Mouse (Mus musculus) MEL-GATA-1-ER (cell line): ENCODE data around the gene Usp36.

ENCODE experiments used
- DNase-seq: peaks from one replicate; pipeline ENCODE4 v3.0.0-alpha.2; 2012; ENCODE audit warnings: low read depth; ENCODE audit errors: extremely low read depth

Gene Usp36

DNA sequence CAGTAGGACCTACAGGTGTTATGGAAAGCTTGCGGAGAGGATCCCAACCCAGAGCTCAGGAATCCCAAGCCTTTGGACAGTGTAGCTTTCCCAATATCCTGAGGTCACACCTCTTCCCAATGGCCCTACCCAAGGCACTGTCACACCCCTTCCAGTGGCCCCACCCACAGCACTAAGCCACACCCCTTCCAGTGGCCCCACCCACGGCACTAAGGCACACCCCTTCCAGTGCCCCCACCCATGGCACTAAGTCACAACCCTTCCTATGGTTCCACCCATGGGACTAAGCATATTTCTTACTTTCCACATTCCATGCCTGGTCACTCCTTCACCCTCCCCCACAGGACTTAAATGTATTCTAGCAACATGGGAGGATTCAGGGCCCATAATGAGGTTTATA is 8.8 kb upstream of the Usp36 start:
- DNase-seq = no peak

DNA sequence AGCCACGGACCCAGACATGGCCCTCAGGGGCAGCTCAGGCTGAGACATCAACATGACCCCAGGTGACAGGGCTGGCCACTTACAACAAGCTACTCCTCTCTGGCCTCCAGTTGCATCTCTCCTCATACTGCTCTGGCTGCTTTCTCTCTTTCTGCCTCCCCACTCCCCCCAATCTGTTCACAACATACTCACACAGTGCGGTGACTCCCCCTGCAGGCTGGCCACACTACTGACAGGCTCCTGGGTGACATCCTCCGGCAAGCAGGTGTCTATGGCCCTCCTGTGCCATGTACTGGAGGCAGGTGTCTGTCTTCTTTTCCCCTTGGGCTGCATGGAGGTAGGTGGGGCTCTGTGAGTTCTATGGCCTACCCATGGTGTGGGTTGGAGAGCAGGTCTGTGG is 7.9 kb upstream of the Usp36 start:
- DNase-seq = no peak

DNA sequence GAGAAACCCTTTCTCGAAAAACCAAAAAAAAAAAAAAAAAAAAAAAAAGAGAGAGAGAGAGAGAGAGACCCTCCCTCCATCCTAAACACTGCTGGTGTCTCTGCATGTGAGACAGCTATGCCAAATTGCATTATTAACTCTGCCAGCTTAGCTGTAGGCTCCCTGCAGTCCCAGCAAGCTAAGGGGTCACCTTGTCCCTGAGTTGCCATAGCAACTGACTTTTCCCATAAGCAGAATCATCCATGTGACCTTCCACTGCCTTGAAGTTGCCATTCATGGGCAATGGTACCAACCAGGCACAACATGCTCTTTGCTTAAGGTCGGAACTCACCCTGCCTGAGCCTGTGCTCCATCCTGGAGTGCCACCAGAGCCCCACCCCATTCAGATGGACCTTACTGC is 5.0 kb upstream of the Usp36 start:
- DNase-seq = no peak

DNA sequence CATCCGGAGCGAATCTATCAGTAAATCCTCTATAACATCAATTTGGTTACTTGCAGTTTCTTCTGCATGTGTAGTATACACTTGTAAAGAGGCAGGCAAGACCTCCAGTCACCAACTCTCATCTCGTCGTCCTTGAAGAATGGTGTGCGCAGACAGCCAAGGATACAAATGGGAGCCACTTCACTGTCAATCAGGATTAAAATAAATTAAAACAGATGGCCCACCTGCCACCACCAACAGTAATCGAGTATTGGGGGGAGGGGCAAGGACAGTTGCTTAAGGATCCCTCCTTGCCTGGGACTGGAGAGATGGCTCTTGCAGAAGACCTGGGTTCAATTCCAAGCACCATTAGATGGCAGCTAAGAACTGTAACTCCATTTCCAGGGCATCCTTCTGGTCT is 2.6 kb upstream of the Usp36 start:
- no peak for DNase-seq

DNA sequence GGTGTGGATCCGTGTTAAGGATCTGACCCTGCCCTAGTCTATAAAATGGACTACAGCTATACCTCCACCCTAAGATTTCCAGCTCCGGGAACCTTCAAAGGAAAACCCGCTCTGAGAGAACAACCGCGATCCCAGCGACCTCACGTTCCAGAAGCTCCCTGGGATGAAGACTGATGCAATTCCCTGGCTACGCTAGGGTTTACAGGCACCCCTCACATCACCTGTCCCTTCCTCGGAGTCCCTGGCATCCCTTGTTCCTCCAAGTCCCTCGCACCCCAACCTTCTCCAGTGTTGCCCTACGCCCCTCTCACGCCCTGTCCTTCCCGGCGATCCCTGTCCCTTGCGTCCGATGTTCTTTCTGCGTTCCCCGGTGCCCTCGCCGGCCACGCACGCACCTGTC is 482 bp downstream of the Usp36 start:
- no peak for DNase-seq

DNA sequence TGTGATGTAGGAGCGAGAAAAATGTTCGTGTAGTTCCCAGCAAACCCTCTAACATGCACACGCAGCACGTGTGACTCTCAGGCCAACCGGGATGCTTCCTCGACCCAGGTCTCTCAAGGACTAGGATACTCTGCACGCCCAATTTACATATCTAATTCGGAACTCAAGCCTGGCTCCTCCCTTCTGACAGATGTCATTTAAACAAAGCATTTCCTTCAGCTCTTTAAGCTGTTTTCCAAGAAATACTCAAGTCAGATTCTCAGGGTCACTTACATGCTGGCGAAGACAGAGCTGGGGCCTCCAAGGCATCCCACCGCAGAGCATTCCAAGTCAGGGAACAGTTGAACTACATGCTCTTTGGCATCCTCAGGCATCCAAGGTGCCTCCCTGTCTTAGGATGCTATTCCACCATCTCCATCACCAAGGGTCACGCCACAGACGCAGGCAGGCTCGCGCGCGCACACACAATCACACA is 970 bp downstream of the Usp36 start:
- DNase-seq = peak; percentile 77

DNA sequence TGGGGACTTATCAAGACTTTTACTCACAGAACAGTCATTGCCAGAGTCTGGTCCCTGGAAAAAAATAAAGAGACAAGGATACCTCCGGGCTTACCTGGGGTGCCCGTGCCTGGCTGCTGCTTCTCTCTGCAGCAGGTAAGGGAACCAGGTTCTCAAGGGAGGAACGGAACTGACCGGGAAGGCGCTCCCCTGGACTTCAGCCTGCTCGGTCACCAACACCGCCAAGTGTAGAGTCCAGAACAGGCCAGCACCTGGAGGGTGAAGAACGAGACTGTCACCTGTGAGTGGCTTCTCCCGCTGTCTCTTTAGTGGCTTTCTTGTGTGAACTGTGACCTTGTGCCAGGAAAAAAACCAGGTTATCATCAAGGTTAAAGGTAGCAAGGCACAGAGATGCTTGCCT is 2.5 kb downstream of the Usp36 start:
- DNase-seq = no peak

DNA sequence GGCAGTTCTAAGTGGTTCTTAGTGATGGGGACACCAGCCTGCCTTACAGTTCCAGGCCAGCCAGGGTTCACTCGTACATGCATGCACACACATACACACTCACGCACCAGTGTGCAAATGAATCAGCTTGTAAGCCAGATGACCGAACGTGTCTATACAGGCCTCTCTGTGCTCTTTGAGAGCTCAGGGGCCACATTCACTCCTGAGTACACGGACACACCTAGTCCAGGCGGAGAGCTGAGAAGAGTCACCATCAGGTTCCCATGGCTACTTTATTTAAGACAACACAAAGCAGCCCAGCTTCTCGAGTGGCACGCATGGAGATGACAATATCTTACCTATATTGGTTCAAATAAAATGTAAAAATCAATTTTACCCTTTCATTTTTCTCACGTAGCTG is 3.6 kb downstream of the Usp36 start:
- DNase-seq = no peak

DNA sequence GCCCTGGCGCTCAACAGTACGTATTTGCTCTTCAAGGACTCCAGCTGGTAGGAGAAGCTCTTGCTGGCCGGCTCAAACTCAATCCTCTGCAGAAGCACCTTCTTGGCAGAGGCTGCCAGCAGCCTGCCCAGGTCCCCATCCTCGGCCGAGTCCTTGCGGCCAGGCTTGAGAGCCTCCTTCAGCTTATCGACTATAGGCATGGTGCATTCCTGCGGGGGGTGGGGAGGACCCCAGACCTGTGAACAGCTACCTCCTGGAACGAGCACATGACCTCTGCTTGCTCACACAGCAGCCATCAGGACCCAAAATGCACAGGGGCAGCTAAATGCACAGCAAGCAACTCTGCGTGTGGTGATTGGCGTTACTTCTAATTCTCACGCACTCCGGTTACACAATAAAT is 4.3 kb downstream of the Usp36 start:
- no peak for DNase-seq

DNA sequence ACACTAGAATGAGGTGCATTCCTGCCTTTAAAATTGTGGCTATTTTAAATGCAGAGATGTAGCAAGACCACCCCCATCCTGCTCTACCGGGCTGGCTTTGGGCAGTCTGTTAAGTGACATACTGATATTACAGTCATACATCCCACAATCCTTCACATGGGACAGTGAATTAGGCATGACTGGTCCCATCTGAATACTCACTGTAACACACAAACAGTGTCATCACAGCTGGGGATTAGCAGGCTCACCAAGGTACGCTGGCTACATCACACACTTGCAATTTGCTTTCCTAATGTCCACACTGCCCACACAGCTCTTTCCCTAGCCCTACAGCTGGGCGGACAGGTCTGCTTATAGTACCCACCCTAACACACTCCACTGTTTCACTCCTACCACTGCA is 9.8 kb downstream of the Usp36 start:
- DNase-seq = no peak

DNA sequence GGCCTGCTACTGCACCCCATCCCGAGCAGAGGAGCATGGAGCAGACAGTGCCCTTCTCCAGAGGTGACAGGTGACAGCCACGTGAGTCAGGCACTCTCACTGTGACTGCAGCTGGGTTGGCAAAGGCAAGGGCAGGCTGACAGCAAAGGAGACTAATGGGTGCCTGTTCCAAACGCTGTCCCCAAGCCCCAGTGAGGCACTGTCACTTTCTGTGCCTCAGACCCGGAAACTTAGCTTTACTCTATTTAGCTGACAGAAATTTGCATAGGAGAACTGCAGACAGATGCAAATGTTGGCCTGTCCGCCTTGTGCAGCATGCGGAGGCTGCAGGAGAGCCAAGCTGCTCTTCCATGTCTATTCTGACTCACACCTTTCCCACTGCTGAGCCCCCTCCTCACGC is 13.7 kb downstream of the Usp36 start:
- no peak for DNase-seq

DNA sequence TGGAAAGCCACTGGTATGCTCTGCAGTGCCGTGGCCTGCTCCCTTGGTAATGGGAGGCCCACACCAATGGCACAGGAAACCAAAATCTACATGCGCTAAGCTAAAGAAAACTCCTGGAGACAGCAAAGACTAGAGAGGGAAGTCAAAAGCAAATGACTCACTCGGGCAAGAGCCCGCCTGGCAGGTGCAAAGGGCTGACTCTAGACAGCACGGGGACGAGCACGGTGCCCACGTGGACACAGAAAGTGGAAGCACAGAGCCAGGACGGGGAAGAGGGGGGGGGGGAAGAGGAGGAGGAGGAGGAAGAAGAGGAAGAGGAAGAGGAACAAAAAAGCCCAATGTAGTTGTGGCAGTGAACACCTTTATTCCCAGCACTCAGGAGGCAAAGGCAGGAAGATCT is 15.0 kb downstream of the Usp36 start:
- no peak for DNase-seq

DNA sequence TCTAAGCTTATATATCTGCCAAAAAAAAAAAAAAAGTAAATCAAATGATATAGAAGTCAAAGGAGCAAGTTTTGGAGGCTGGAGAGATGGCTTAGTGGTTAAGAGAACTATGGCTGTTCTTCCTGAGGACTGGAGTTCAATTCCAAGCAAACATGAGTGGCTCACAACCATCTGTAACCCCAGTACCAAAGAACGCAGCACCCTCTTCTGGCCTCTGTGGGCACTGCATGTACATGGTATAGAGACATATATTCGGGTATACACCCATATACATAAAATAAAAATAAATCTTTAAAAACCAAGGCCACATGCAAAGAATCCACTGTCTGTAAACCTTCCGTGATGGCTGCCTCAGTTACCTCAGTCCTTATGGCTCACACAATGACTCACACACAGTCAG is 20.2 kb downstream of the Usp36 start:
- DNase-seq = peak; percentile 30

DNA sequence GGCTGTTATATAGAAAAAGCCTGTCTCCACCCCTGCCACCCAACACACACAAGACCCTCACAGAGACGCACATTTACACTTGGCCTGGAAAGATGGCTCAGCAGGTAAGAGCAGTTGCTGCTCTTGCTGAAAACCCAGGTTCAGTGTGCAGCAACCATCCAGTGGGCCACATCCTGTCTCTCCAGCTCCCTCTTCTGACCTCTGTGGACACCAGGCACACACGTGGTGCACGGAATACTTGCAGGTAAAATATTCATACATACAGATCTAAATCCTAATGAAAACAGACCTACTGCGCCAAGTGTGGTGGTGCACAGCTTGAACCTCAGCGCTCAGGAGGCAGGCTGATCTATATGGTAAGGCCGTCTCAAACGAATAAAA is 23.4 kb downstream of the Usp36 start:
- DNase-seq = no peak

DNA sequence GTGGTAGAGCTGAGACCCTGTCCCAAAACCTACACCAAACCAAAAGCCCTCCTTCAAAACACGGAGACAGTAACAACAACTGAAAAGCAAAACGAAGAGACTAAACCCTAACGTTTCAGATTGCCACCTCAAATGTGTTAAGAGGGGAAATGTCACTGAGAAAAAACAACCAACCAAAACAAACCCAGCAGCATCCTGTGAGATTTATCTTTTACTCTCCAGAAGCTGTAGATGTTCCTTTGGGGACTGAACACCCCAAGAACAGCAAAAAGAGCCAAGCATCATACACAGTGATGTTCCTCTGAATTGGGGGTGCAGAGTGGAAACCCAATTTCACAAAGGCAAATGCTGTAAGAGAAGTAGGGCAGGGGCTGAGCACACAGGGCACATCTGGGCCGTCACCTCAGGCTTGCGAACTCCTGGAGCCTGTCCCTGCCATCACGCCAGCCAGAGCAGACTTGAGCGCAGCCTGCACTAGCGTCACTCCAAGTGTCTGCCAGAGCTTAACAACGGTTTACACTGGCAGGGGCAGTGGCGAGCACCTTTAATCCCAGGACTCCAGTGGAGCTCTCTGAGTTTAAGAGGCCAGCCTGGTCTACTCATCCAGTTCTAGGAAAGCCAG is 23.9 kb downstream of the Usp36 start:
- no peak for DNase-seq

DNA sequence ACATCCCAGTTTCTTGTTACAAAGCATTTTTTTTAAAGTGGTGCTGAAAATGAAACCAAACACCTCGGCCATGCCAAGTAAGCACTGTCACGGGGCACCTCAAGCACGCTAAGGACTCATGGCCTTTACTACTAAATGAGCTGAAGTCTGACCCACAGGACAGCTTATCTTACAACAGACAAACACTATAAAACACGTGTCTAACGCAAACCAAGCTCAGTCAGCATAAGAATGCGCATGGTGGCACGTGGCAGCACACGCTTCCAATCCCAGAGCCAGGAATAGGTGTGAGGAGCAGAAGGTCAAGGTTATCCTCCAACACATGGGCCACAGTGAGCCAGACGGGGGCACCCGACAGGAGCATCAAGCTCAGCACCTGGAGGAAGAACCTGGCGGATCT is 24.4 kb downstream of the Usp36 start:
- DNase-seq = no peak

DNA sequence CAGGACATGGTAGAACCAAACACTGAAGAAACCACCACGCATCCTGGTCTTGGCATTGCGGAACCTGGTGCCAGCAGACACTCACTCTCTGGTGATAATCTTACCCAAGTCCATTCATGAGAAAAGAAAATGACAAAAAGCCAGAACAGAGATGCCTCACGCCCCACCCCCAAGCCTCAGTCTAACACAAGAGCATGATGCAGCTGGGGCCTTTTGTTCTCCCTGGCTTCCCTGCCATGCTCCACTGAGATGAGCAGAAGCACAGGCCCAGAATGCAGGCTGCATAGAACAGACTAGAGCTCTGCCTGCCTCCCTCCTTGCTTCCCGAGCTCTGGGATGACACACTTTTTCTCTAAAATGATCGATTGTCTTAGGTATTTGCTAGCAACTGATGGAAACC is 26.9 kb downstream of the Usp36 start:
- no peak for DNase-seq

DNA sequence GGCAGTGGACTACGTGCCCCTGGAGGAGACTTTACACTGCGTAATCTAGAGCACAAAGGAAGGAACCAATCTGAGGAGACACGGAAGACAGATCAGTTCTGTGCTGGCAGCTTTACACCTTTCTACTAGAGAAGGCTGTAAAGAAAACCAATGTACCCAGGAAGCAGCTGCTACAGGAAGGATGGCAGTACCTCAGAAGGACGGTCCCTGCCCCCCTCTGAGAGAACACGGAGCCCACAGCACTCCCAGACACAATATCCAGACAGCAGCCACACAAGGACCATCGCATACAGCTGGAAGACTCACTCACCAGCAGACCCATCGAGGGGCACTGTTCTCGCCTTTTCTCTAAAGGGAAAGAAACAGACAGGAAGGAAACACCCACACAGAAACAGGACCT is 30.0 kb downstream of the Usp36 start:
- no peak for DNase-seq

DNA sequence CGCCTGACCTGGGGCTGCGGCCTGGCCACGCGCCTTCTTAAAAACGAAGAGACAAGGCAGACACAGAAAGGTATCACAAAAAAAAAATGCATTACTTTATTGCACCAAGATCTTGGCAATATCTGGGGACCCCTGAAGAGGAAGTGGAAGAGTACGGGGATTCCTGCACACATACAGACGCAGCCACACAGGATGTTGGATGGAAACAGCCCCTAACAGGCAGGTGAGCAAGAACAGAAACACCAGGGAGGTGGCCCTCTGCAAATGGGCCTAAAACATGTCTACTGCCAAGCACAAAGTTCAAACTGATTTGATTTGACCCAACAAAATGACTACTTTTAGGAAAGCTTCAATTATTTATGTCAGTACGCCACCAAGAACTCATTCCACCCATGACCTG is 30.5 kb downstream of the Usp36 start:
- no peak for DNase-seq

DNA sequence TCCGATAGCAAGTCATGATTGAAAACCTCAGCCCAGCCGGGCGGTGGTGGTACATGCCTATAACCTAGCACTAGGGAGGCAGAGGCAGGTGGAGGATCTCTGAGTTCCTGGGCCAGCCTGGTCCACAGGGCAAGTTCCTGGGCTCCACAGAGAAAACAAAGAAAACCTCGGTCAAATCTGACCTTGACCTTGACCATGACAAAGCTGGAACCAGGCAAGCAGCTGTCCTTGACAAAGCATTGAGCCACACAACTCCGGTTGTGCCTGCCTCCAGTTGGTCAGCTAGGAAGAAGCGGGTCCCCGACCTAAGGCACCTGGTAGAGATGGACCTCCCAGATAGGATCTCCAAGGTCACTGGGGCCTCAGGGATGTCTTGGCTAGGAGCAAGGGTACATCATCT is 33.7 kb downstream of the Usp36 start:
- DNase-seq = no peak

DNA sequence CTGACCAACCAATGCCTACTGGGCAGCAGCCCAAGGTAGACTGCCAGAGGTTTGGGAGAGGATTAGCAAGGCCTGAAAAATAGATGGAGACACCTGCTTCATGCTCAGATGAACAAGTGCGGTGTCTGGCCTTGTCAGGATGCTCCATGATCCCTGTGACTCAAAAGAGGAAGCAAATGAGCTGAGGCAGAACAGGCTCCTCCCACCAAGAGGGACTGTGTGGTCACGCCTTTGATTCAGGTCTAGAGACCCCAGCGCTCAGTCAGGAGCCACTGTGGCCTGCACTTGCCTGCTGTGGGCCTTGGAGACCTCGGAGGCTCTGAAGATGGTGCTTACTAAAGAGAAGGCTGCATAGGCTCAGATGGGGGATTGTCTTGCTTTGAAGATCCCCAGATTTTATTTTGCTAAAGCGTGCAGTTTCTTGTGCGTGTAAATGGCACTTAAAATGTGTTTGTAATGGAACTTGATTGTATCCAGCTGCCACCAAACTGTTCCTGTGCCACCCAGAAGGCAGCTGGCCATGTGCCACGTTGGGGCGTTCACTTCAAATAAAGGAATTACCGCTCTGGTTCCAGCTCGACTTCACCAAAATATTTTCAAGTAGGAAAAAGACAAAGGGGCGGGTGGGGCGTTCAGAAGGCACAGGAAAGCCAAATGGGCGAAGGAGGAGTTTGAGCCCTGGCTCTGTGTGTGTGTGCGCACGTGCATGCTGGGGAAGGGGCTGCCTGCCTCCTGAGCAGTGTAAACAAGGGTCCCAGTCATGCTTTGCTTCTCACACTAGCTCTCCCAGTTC is 35.7 kb downstream of the Usp36 start:
- peak; percentile 50 for DNase-seq

DNA sequence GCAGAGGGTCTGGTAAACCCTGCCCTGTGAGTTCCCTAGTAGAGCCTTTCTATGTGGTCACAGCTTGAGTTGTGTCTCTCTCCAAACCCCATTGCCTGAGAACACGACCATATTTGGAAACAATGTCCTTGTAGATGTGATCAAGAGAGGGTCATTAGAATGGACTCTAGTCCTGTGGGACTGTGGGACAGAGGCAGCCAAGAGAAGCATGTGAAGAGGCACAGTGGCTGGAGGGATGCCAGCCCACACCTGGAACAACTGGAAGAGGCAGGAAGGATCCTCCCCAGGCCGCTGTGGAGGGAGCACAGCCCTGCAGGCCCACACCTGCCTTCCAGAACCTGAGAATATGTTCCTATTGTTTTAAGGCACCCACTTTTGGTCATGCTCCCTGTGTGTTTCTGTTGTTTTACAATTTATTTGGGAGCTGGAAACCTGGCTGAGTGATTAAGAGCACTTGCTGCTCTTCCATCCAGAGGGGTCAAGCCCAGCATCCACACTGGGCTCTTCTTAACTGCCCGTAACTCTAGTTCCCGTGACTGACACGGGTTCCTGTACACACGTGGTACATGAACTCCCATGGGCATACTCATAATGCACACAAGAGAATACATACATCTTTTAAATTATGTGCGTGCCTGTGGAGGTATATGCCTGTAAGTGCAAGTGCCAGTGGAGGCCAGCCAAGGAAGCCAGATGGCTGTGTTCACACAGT is 36.4 kb downstream of the Usp36 start:
- no peak for DNase-seq

DNA sequence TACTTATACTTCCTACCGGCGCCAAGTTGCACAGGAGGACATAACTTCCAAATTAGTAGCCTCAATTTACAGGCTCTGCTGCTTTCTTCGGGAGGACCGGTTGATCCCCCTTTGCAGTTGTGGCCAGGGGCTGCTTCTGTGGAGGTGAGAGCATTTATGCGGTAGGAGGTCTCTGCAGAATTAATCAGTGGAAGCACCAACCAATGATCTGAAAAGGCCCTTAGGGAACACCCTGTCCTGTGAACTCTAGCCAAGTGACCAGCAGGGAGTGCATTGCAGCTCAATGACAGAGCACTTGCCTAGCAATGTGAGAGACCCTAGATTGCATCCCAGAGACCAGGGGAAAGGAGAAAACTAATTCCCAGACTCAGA is 41.0 kb downstream of the Usp36 start:
- no peak for DNase-seq
